Mouse (Mus musculus): Measurements from ENCODE around the gene Zfp953.
"Not testable (repeated sequence)": the region's sequence is repeated elsewhere in the genome, so short reads cannot be mapped to it uniquely, and the experiment has no call there.

The Zfp953 gene

DNA sequence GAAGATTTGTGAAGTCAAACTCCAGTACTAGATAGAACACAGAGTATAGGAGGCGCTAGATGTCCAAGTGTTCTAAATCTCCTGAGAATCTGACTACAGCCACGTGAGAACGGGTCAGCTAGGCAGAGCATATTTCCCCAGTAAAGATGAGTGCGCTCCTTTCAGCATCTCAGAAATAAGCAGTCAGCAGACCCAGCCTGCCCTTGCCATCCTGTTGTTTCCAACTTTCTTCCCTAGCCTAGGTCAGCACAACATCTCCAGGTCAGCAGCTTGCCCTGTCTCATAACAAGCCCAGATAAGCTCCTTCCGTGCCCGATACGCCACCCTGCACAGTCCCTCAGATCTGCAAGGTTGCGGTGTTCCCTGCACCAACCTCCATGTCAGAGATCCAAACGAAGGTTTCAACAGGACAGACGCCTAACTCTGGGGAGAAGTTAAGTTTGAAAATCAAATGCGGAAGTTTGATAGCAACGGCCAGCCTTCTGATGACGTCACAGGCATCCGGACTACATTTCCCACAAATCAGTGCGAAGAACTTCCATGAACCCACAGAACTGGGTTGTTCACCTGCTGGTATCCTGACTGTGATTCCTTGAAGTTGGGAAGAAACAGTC, at the start of gene Zfp953, which contains the start of gene Gm28044:
Gene Zfp953, minus strand, starts transcription at position 475 of the 614 bp plus-strand sequence.
Gene Gm28044, minus strand, starts transcription at position 406 of the 614 bp plus-strand sequence.
- DNase-seq (ENCODE audit: low spot score), result peak; percentile 76

DNA sequence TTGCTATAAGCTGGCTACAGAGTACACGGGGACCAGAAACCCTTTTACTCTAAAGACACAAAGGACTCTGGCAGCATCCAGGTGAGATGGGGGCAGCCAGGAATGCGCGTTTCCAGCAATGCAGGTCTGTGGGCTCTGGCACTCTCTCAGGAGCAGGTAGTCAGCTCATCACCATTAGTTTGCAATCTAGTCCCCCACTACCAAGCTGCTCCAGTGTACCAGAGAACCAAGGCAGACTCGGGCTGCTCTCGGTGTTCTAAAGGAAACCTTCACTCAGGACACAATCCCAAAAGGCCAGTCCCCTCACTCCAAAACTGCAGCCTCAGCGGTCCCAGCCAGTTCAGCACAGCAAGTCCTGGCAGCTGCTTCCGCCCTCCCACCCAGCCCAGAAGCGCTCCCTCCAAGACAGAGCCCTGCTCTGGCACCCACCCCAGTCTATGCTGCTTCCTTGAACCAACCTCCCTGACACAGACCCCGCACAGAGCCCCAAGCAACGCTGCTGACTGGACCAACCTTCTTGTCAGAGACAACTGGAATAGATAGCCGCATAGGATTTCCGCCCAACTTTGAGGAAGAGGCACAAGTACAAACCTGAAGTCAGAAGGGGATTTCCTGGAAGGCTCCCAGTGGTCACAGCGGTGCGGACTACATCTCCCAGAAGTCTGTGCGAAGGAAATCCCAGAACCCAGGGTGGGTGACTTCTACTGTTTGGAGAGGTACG, 38.9 kb upstream of the Zfp953 start, which contains the start of gene Zfp429:
Gene Zfp429, minus strand, starts transcription at position 637 of the 721 bp plus-strand sequence.
- peak; percentile 51 for DNase-seq (ENCODE audit: low spot score)

DNA sequence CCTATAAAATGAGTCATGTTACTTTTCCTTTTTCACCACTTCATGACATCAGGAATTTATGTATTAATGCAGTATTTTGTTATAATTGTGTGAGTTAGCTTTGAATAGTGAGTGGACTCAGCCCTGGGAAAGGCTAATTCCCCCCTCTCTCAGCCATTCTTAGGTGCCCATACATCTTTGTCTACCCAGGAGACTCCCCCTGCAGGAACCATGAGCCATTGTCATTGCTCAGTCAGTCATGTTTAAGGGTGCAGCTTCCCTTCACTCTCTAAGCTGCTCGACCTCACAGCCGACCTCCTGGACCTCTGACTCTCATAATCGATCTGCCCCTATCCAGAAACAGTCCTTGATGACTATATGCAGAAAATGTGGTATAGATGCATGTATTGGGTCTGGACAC, 15.8 kb upstream of the Zfp953 start:
- DNase-seq (ENCODE audit: low spot score), result not testable (repeated sequence)

DNA sequence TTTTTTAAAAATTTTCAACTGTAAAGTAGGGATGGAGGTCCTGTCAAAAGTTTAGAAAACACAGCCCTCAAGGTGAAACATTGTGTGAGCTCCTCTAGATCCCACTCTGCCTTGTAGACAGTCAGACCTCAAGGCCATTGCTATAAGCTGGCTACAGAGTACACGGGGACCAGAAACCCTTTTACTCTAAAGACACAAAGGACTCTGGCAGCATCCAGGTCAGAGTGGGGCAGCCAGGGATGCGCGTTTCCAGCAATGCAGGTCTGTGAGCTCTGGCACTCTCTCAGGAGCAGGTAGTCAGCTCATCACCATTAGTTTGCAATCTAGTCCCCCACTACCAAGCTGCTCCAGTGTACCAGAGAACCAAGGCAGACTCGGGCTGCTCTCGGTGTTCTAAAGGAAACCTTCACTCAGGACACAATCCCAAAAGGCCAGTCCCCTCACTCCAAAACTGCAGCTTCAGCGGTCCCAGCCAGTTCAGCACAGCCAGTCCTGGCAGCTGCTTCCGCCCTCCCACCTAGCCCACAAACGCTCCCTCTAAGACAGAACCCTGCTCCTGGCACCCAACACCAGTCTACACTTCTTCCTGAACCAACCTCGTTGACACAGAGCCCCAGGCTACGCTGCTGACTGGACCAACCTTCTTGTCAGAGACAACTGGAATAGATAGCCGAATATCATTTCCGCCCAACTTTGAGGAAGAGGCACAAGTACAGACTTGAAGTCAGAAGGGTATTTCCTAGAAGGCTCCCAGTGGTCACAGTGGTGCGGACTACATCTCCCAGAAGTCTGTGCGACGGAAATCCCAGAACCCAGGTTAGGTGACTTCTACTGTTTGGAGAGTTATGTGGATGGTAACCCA, 14.9 kb upstream of the Zfp953 start, which contains the start of the genes Gm28041 and Zfp456:
Gene Gm28041, minus strand, starts transcription at position 684 of the 862 bp plus-strand sequence.
Gene Zfp456, minus strand, starts transcription at position 761 of the 862 bp plus-strand sequence.
- DNase-seq (ENCODE audit: low spot score), result peak; percentile 60

DNA sequence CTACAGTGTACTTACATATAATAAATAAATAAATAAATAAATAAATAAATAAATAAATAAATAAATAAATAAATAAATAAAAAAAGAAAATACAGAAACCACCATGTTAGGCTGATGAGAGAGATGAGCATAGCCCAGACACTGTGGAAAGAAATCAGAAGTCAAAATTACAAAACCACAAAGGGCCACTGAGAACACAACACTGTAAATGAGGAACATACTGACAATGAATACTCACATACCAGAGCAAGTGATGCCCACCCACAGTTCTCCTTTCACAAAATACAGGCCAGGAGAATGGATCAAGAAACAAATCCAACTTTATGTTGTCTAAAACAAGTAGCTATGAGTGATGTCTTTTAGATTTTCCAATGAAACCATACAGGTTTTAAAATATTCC, 8.6 kb downstream of the Zfp953 start:
- no peak for DNase-seq (ENCODE audit: low spot score)

DNA sequence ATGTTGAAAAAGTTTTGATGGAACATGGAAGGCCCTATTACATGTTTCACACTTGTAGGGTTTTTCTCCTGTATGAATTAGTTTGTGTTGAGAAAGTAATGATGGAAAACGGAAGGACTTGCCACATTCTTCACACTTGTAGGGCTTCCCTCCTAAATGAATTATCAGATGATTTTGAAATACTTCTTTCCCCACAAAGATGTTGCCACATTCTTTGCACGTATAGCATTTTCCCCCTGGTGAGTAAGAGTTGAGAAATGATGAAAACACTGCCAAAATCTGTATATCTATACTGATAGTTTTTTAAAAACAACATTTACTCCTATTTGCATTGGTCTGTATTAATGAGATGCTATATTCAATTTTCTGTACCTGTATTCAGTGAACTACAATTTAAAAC, 17.0 kb downstream of the Zfp953 start:
- no peak for DNase-seq (ENCODE audit: low spot score)

DNA sequence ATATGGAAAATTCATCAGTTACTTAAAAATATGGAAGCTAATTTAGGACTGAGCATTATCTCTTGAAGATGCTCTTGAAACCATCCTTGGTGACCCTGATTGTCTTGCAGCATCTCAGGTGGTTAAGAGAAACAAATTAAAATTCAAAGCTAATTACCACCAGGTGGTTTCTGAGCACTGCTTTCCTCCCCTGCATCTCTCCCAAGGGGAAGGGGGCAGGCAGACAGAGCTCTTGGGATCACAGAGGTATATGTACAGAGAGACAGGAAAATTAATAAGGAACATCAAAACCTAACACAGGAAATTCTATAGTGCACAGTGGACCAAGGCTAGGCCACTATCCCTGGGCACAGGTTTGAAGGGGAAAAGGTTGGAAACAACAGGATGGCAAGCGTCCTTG, 27.5 kb downstream of the Zfp953 start:
- no peak for DNase-seq (ENCODE audit: low spot score)

DNA sequence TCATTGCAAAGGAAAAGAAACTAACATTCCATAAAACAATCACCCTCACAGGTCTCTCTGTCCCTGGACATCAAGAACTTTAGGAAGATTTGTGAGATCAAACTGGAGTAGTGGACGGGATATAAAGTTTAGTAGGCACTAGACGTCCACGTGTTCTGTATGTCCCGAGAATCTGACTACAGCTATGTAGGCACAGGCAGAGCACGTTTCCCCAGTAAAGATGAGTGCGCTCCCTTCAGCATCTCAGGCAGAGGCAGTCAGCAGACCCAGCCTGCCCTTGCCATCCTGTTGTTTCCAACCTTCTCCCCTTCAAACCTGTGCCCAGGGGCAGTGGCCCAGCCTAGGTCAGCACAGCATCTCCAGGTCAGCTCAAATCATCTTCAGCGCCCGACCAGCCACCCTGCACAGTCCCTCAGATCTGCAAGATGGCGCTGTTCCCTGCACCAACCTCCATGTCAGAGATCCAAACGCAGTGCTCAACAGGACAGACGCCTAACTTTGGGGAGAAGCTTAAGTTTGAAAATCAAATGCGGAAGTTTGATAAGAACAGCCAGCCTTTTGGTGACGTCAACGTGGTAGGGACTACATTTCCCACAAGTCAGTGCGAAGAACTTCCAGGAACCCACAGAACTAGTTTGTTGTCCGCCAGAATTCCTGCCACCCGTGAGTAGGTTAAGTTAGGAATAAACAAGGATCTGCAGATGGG, 28.2 kb downstream of the Zfp953 start, which contains the start of gene Zfp595:
Gene Zfp595, minus strand, starts transcription at position 552 of the 706 bp plus-strand sequence.
- DNase-seq (ENCODE audit: low spot score), result peak; percentile 80

DNA sequence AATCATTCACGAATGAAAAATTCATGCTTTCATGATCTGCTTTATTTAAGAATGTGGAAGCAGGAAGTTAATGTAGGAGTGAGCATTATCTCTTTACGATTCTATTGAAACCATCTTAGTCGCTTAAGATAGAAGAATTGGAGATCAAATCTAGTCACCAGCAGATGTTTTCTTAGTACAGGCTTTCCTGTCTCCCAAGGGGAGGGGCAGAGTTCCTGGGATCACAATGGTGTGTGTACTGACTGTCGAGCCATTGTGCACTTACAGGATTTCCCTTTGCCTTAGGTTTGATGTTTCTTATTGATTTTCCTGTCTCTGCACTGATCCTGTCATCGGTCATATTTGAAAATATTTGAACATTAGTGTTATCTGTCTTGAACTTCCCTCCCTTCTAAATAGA, 53.7 kb downstream of the Zfp953 start:
- DNase-seq (ENCODE audit: low spot score), result no peak

DNA sequence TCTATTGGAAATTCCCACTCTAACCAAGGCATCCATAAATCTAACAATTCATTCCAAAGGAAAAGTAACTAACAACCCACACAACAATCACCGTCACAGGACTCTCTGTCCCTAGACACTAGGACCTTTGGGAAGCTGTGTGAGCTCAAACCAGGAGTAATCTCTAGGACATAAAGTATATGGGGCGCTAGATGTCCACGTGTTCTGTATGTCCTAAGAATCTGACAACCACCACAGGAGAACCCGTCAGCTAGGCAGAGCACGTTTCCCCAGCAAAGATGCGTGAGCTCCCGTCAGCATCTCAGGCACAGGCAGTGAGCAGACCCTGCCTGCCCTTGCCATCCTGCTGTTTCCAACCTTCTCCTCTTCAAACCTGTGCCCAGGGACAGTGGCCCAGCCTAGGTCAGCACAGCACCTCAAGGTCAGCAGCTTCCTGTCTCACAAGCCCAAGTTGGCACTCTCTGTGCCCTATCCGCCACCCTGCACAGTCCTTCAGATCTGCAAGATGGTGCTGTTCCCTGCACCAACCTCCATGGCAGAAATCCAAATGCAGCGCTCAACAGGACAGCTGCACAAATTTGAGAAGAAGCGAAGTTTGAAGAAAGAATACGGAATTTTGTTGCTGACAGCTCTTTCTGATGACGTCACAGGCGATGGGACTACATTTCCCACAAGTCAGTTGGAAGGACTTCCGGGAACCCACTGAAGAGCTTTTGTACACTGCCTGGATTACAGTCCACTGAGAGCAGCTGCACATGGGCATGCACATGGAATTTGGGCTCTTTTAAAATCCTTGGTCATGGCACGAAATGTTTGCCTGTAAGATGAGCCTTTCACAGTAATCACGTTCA, 54.4 kb downstream of the Zfp953 start, which contains the start of gene Zfp457:
Gene Zfp457, minus strand, starts transcription at position 664 of the 851 bp plus-strand sequence.
- DNase-seq (ENCODE audit: low spot score), result peak; percentile 78

Measured in ovary, adult 18-20 months (tissue).